Mouse (Mus musculus) skeletal muscle tissue, postnatal 0 days (tissue): ENCODE results near the gene Traip. TPM values are rescaled to one million over a fixed set of nuclear protein-coding genes. Genes with fewer than 3 reads are reported as not detected.

Experiments
- polyA plus RNA-seq: library from polyadenylated mRNA; unstranded; fragments of >200 nt; fragmentation: Nextera tagmentation; extraction: Ambion mirVana; gene quantifications from 2 replicates; pipeline ENCODE4 v1.2.1, GENCODE M21; 2015

Traip gene
- 3.4 and 4.0 TPM in 2 replicates for polyA plus RNA-seq

GRCm38 (mm10) chr9:107949922-107950235 lies at the start of gene Traip:
Gene Traip (plus strand): TSS chr9:107950136.

GRCm38 (mm10) chr9:107906252-107906966 lies 43.5 kb upstream of the Traip start, which contains the start of gene Mst1r:
Gene Mst1r (plus strand): TSS chr9:107906873.

GRCm38 (mm10) chr9:107928169-107928568 lies 21.8 kb upstream of the Traip start, which contains the start of gene Actl11:
Gene Actl11 (plus strand): TSS chr9:107928469.

GRCm38 (mm10) chr9:107935374-107935773 lies 14.6 kb upstream of the Traip start, which contains the start of gene Camkv:
Gene Camkv (plus strand): TSS chr9:107935674.

GRCm38 (mm10) chr9:107975399-107976386 lies 25.8 kb downstream of the Traip start, which contains the start of gene Uba7:
Gene Uba7 (plus strand): TSS chr9:107975505.

GRCm38 (mm10) chr9:107982681-107983346 lies 32.9 kb downstream of the Traip start, which contains the start of gene Gm20661:
Gene Gm20661 (plus strand): TSS chr9:107983058.

GRCm38 (mm10) chr9:107985131-107986119 lies 35.5 kb downstream of the Traip start, which contains the start of gene Inka1:
Gene Inka1 (minus strand): TSS chr9:107985879.

GRCm38 (mm10) chr9:107992197-107992596 lies 42.3 kb downstream of the Traip start, which contains the start of gene Cdhr4:
Gene Cdhr4 (plus strand): TSS chr9:107992497.

GRCm38 (mm10) chr9:107996049-107996448 lies 46.1 kb downstream of the Traip start, which contains the start of gene Gm20662:
Gene Gm20662 (plus strand): TSS chr9:107996349.

GRCm38 (mm10) chr9:108001922-108002770 lies 52.2 kb downstream of the Traip start, which contains the start of gene Ip6k1:
Gene Ip6k1 (plus strand): TSS chr9:108002501.

Other genes with a start within 250 kb of the Traip start
- 2.2 and 2.3 TPM in 2 replicates for gene Sema3f, start 239.7 kb upstream of the Traip start, polyA plus RNA-seq
- gene Rbm5, start 179.1 kb upstream of the Traip start, polyA plus RNA-seq, result 66.5 and 71.1 TPM in 2 replicates
- 24.1 and 26.4 TPM in 2 replicates for gene Rbm6, start 76.9 kb upstream of the Traip start, polyA plus RNA-seq
- 5.9 and 6.6 TPM in 2 replicates for gene Mon1a, start 62.0 kb upstream of the Traip start, polyA plus RNA-seq
- 2.4 and 3.3 TPM in 2 replicates for gene Mst1r, start 43.3 kb upstream of the Traip start, polyA plus RNA-seq
- not detected in 2 replicates for gene Actl11, start 21.7 kb upstream of the Traip start, polyA plus RNA-seq
- 0.43 and 0.68 TPM in 2 replicates for gene Camkv, start 14.5 kb upstream of the Traip start, polyA plus RNA-seq
- 16.0 and 16.9 TPM in 2 replicates for gene Uba7, start 25.4 kb downstream of the Traip start, polyA plus RNA-seq
- gene Gm20661, start 32.9 kb downstream of the Traip start, polyA plus RNA-seq, result 0.50 and 0.72 TPM in 2 replicates
- gene Inka1, start 35.7 kb downstream of the Traip start, polyA plus RNA-seq, result 31.7 and 41.4 TPM in 2 replicates
- 1.4 and 1.7 TPM in 2 replicates for gene Cdhr4, start 42.4 kb downstream of the Traip start, polyA plus RNA-seq
- gene Gm20662, start 46.2 kb downstream of the Traip start, polyA plus RNA-seq, result not detected in 2 replicates
- 23.7 and 26.7 TPM in 2 replicates for gene Ip6k1, start 52.4 kb downstream of the Traip start, polyA plus RNA-seq
- 14.2 and 16.8 TPM in 2 replicates for gene Gmppb, start 99.1 kb downstream of the Traip start, polyA plus RNA-seq
- gene Amigo3, start 103.0 kb downstream of the Traip start, polyA plus RNA-seq, result 0.86 and 1.2 TPM in 2 replicates
- 0.19 and 0.44 TPM in 2 replicates for gene Mst1, start 130.3 kb downstream of the Traip start, polyA plus RNA-seq
- gene Rnf123, start 133.2 kb downstream of the Traip start, polyA plus RNA-seq, result 24.1 and 31.9 TPM in 2 replicates
- gene Apeh, start 144.5 kb downstream of the Traip start, polyA plus RNA-seq, result 25.7 and 28.6 TPM in 2 replicates
- 0.12 and 0.13 TPM in 2 replicates for gene Bsn, start 240.2 kb downstream of the Traip start, polyA plus RNA-seq